Mouse (Mus musculus) layer of hippocampus, adult 6 months (tissue): ENCODE data around the gene Cst6. TPM values are rescaled to one million over a fixed set of nuclear protein-coding genes. Genes with fewer than 3 reads are reported as not detected.

ENCODE experiments used
- long read RNA-seq, 2 experiments: library from polyadenylated mRNA; unstranded; transcript quantifications; one replicate each; pipeline ENCODE4 v2.0.0; 2019 to 2020
- polyA plus RNA-seq: library from polyadenylated mRNA; unstranded; fragments of <200 nt; fragmentation: Nextera tagmentation; gene quantifications from 2 replicates; pipeline ENCODE4 v1.2.3, GENCODE M21; 2021

Cst6 gene
- polyA plus RNA-seq = 20.6 and 32.3 TPM in 2 replicates
- long read RNA-seq, experiment 1, transcript Cst6-201 (3 exons, 3,951 nt) = major isoform, 15 of 15 reads
- long read RNA-seq, experiment 1, partial matches to known transcripts = 0 of 15 reads
- long read RNA-seq, experiment 1, other reads (novel, unspliced or antisense) = 0 of 15 reads
- long read RNA-seq, experiment 2 = 0 reads

GRCm38 (mm10) chr19:5349502-5349873 is at the start of gene Cst6:
TSS of gene Cst6 (minus strand) at chr19:5349574.

GRCm38 (mm10) chr19:5388588-5389242 is 39.3 kb upstream of the Cst6 start, which contains the start of gene Sart1:
TSS of gene Sart1 (minus strand) at chr19:5388703.

GRCm38 (mm10) chr19:5367053-5367359 is 17.6 kb upstream of the Cst6 start, which contains the start of gene Banf1:
TSS of gene Banf1 (minus strand) at chr19:5367168.

GRCm38 (mm10) chr19:5366175-5367052 is 17.0 kb upstream of the Cst6 start, which contains the start of gene Eif1ad:
TSS of gene Eif1ad (plus strand) at chr19:5366741.

GRCm38 (mm10) chr19:5335441-5335840 is 13.9 kb downstream of the Cst6 start, which contains the start of gene Catsper1:
TSS of gene Catsper1 (plus strand) at chr19:5335741.

GRCm38 (mm10) chr19:5297903-5298800 is 51.2 kb downstream of the Cst6 start, which contains the start of gene Gal3st3:
TSS of gene Gal3st3 (plus strand) at chr19:5298331.

GRCm38 (mm10) chr19:5294972-5295735 is 54.2 kb downstream of the Cst6 start, which contains the start of gene Sf3b2:
TSS of gene Sf3b2 (minus strand) at chr19:5295455.

Other genes starting within 250 kb of the Cst6 start
- gene Rab1b, start 242.5 kb downstream of the Cst6 start, polyA plus RNA-seq = 152 and 166 TPM in 2 replicates
- 12.8 and 13.5 TPM in 2 replicates for gene Klc2, start 231.0 kb downstream of the Cst6 start, polyA plus RNA-seq
- gene Pacs1, start 76.5 kb downstream of the Cst6 start, polyA plus RNA-seq = 25.5 and 25.8 TPM in 2 replicates
- gene Sf3b2, start 54.1 kb downstream of the Cst6 start, polyA plus RNA-seq = 214 and 232 TPM in 2 replicates
- 71.6 and 91.0 TPM in 2 replicates for gene Gal3st3, start 51.2 kb downstream of the Cst6 start, polyA plus RNA-seq
- not detected in 2 replicates for gene Catsper1, start 13.8 kb downstream of the Cst6 start, polyA plus RNA-seq
- 22.7 and 28.8 TPM in 2 replicates for gene Eif1ad, start 17.2 kb upstream of the Cst6 start, polyA plus RNA-seq
- gene Banf1, start 17.6 kb upstream of the Cst6 start, polyA plus RNA-seq = 166 and 174 TPM in 2 replicates
- gene Sart1, start 39.1 kb upstream of the Cst6 start, polyA plus RNA-seq = 23.3 and 23.5 TPM in 2 replicates
- gene Tsga10ip, start 53.0 kb upstream of the Cst6 start, polyA plus RNA-seq = not detected in 2 replicates
- 165 and 209 TPM in 2 replicates for gene Drap1, start 75.4 kb upstream of the Cst6 start, polyA plus RNA-seq
- gene AI837181, start 75.6 kb upstream of the Cst6 start, polyA plus RNA-seq = 40.3 and 40.7 TPM in 2 replicates
- 0.38 TPM in 1 of 2 replicates, not detected in the other for gene Fosl1, start 98.0 kb upstream of the Cst6 start, polyA plus RNA-seq
- gene Ccdc85b, start 108.3 kb upstream of the Cst6 start, polyA plus RNA-seq = 15.8 and 16.5 TPM in 2 replicates
- 85.1 and 88.5 TPM in 2 replicates for gene Fibp, start 111.0 kb upstream of the Cst6 start, polyA plus RNA-seq
- 0.20 and 0.41 TPM in 2 replicates for gene Ctsw, start 118.9 kb upstream of the Cst6 start, polyA plus RNA-seq
- 17.7 and 32.4 TPM in 2 replicates for gene Efemp2, start 124.4 kb upstream of the Cst6 start, polyA plus RNA-seq
- 24.3 and 24.9 TPM in 2 replicates for gene Mus81, start 138.8 kb upstream of the Cst6 start, polyA plus RNA-seq
- gene Cfl1, start 140.9 kb upstream of the Cst6 start, polyA plus RNA-seq = 906 and 1,048 TPM in 2 replicates
- not detected in 2 replicates for gene 1700020D05Rik, start 154.2 kb upstream of the Cst6 start, polyA plus RNA-seq
- 50.6 and 51.6 TPM in 2 replicates for gene Snx32, start 161.0 kb upstream of the Cst6 start, polyA plus RNA-seq
- not detected in 2 replicates for gene Ovol1, start 211.1 kb upstream of the Cst6 start, polyA plus RNA-seq
- gene Ap5b1, start 218.5 kb upstream of the Cst6 start, polyA plus RNA-seq = 2.8 and 5.1 TPM in 2 replicates